In the genomic region with DNA sequence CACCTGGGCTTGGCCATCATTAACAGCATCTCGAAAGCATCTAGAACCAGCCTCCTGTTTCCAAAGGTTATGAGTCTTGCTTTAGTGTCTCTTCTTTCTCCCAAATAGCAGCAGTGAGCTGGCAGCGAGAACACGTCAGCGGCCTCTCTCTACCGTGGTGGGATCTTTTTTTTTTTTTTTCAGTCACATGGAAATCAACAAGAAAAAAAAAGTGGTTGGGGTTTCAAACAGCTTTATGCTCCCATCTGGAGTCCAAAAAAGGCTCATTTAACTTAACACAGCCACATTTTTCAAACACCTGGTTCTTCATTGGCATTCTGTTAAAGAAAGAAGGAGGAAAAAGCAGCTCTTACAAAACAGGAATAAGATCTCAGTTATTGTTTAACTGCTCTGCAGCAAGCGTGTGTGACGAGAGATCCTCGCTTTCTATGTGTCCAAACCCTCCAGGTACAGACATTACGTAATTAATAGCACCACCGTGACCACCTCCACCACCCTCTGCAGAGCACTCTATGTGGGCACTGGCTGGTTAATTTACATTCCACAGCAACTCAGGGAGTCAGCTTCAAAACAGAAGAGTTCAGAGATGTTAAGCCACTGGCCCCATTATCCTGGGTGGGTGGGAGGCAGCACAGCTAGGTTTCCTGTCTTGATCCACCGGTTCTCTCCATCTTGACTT, we compare ENCODE assay signal across 16 mouse cellular contexts.
DNase-seq lines count a peak whose midpoint lies in the region; ATAC-seq and TF ChIP-seq lines count a peak whose summit lies in the region.
"Had no signal": no experiment of that assay in that cellular context is flagged by ENCODE, and none has a peak within 500 bp of the region (broad histone marks: within the 10 kb centered on the region; RNA-seq: fewer than 3 reads in every experiment).

No protein-coding gene starts in this region.

- H3K4me2 ChIP-seq in embryonic facial prominence, embryonic 14.5 days (ENCODE audit: low read depth, low read length) = no peak overlapping the region
- H3K4me2 ChIP-seq in intestine, postnatal 0 days (replicated peaks; ENCODE audit: low read depth) = no peak overlapping the region
- H3K4me2 ChIP-seq: heart, embryonic 13.5 days; intestine, embryonic 15.5 days; liver, embryonic 12.5 days; neural tube, embryonic 13.5 days had no signal

- no peaks in the 10 kb centered on the region for H3K9me3 ChIP-seq in embryonic facial prominence, embryonic 14.5 days (ENCODE audit: control insufficient read depth, low read length)
- H3K9me3 ChIP-seq in intestine, postnatal 0 days (ENCODE audit: control insufficient read depth) = no peaks in the 10 kb centered on the region
- H3K9me3 ChIP-seq: heart, embryonic 13.5 days; hindbrain, embryonic 10.5 days; intestine, embryonic 15.5 days; liver, embryonic 12.5 days; neural tube, embryonic 13.5 days had no signal

- H3K4me1 ChIP-seq in embryonic facial prominence, embryonic 14.5 days (ENCODE audit: control insufficient read depth, insufficient read depth, low read length) = peaks cover 6% of the 10 kb centered on the region
- H3K4me1 ChIP-seq in intestine, postnatal 0 days (replicated peaks; ENCODE audit: control insufficient read depth, insufficient read depth, low read length) = no peaks in the 10 kb centered on the region
- H3K4me1 ChIP-seq: heart, embryonic 13.5 days; hindbrain, embryonic 10.5 days; intestine, embryonic 15.5 days; liver, embryonic 12.5 days; neural tube, embryonic 13.5 days had no signal

- H3K4me3 ChIP-seq in left cerebral cortex, adult 2 months = no peak overlapping the region
- H3K4me3 ChIP-seq in embryonic facial prominence, embryonic 14.5 days (ENCODE audit: low read depth, low read length) = no peak overlapping the region
- H3K4me3 ChIP-seq in intestine, postnatal 0 days (ENCODE audit: low read depth, low read length) = no peak overlapping the region
- H3K4me3 ChIP-seq: heart, embryonic 13.5 days; hindbrain, embryonic 10.5 days; intestine, embryonic 15.5 days; liver, embryonic 12.5 days; neural tube, embryonic 13.5 days had no signal

- WGBS in embryonic facial prominence, embryonic 14.5 days = 50% methylated on average over 11 of the region's 11 CpGs
- WGBS in intestine, postnatal 0 days = 67% methylated on average over 11 of the region's 11 CpGs

- H3K36me3 ChIP-seq in embryonic facial prominence, embryonic 14.5 days (ENCODE audit: control insufficient read depth, insufficient read depth, low read length) = no peaks in the 10 kb centered on the region
- H3K36me3 ChIP-seq in intestine, postnatal 0 days (ENCODE audit: control insufficient read depth, insufficient read depth) = no peaks in the 10 kb centered on the region
- H3K36me3 ChIP-seq: heart, embryonic 13.5 days; hindbrain, embryonic 10.5 days; intestine, embryonic 15.5 days; liver, embryonic 12.5 days; neural tube, embryonic 13.5 days had no signal

- ATAC-seq in embryonic facial prominence, embryonic 14.5 days (ENCODE audit: low read depth) = no peak
- ATAC-seq in intestine, postnatal 0 days = no peak
- ATAC-seq: intestine, embryonic 15.5 days; liver, embryonic 12.5 days; midbrain, embryonic 16.5 days had no signal

- intact Hi-C loops in left cerebral cortex, adult 2 months (cut with DNase I) = loop anchor here (1.0 to 5.0 kb wide), 3 partner anchors 17 to 64 kb away; no protein-coding TSS in a partner anchor
- intact Hi-C loops in left cerebral cortex, postnatal 10 days (cut with DNase I) = no loop called here

- DNase-seq in heart, adult 11 months = peak; percentile 85
- no peak for DNase-seq in heart, postnatal 4 days
- DNase-seq in left cerebral cortex, adult 2 months (ENCODE audit: extremely low spot score in 1 of 2, low spot score in 2 of 2) = no peak
- DNase-seq in left cerebral cortex, postnatal 10 days (ENCODE audit: extremely low spot score in 1 of 2, low spot score in 2 of 2) = no peak
- DNase-seq in embryonic facial prominence, embryonic 14.5 days (ENCODE audit: low spot score) = peak; percentile 22
- peak; percentile 18 for DNase-seq in right cerebral cortex, postnatal 14 days
- DNase-seq: cerebellum, adult 18-20 months; gastrocnemius, postnatal 14 days; thymus, adult 2 months had no signal

- no peak for TF ChIP-seq CTCF in left cerebral cortex, adult 2 months (IDR thresholded peaks at IDR 0.05)
- TF ChIP-seq CTCF in intestine, postnatal 0 days (IDR thresholded peaks at IDR 0.05; ENCODE audit: low read depth) = no peak

- no peak overlapping the region for H3K9ac ChIP-seq in embryonic facial prominence, embryonic 14.5 days (ENCODE audit: low read depth, low read length)
- no peak overlapping the region for H3K9ac ChIP-seq in intestine, postnatal 0 days (ENCODE audit: low read depth, low read length)
- H3K9ac ChIP-seq: heart, embryonic 13.5 days; intestine, embryonic 15.5 days; liver, embryonic 12.5 days; neural tube, embryonic 13.5 days had no signal

- peak overlapping the region; percentile 84 for H3K27ac ChIP-seq in left cerebral cortex, adult 2 months
- peak overlapping the region; percentile 59 for H3K27ac ChIP-seq in embryonic facial prominence, embryonic 14.5 days (replicated peaks; ENCODE audit: low read depth, low read length)
- no peak overlapping the region for H3K27ac ChIP-seq in intestine, postnatal 0 days (ENCODE audit: low read depth, low read length)
- H3K27ac ChIP-seq: heart, embryonic 13.5 days; hindbrain, embryonic 10.5 days; intestine, embryonic 15.5 days; liver, embryonic 12.5 days; neural tube, embryonic 13.5 days had no signal

- H3K27me3 ChIP-seq in embryonic facial prominence, embryonic 14.5 days (replicated peaks; ENCODE audit: control insufficient read depth, insufficient read depth, low read length) = no peaks in the 10 kb centered on the region
- no peaks in the 10 kb centered on the region for H3K27me3 ChIP-seq in intestine, postnatal 0 days (replicated peaks; ENCODE audit: control insufficient read depth, insufficient read depth, low read length)
- H3K27me3 ChIP-seq: heart, embryonic 13.5 days; liver, embryonic 12.5 days; neural tube, embryonic 13.5 days had no signal

Comparison
In these comparisons a context has a peak if more than half of its experiments do, and no peak if none do; other contexts are left out.
1. DNase-seq: peak in heart, adult 11 months (single experiment), embryonic facial prominence, embryonic 14.5 days (single experiment) and right cerebral cortex, postnatal 14 days (single experiment); none in heart, postnatal 4 days (single experiment), left cerebral cortex, adult 2 months (0 of 2) and left cerebral cortex, postnatal 10 days (0 of 2).